Mouse (Mus musculus) liver, postnatal 0 days (tissue): ENCODE measurements around the gene Bend4.

Experiments
- CTCF ChIP-seq: sonication (generic); IDR thresholded peaks from 2 replicates; pipeline ENCODE4 v1.5.1; 2016; ENCODE audit warnings: antibody characterized with exemption, low read depth
- EP300 ChIP-seq: IDR thresholded peaks from 2 replicates; pipeline ENCODE4 v1.6.1; 2016; ENCODE audit warnings: antibody characterized with exemption, low read depth, mild to moderate bottlenecking

GRCm38 (mm10) chr5:67397186-67397585 is 30.9 kb downstream of the Bend4 start:
- TF ChIP-seq CTCF (no peak), EP300 (no peak)
